Mouse (Mus musculus) naive thymus-derived CD4-positive, alpha-beta T cell, adult 2 months (primary cell): ENCODE data around the gene Hagh.

Source experiments
- DNase-seq: peaks from one replicate; pipeline ENCODE4 v3.0.0-alpha.2; 2011; ENCODE audit warnings: low read depth

Hagh gene

DNA sequence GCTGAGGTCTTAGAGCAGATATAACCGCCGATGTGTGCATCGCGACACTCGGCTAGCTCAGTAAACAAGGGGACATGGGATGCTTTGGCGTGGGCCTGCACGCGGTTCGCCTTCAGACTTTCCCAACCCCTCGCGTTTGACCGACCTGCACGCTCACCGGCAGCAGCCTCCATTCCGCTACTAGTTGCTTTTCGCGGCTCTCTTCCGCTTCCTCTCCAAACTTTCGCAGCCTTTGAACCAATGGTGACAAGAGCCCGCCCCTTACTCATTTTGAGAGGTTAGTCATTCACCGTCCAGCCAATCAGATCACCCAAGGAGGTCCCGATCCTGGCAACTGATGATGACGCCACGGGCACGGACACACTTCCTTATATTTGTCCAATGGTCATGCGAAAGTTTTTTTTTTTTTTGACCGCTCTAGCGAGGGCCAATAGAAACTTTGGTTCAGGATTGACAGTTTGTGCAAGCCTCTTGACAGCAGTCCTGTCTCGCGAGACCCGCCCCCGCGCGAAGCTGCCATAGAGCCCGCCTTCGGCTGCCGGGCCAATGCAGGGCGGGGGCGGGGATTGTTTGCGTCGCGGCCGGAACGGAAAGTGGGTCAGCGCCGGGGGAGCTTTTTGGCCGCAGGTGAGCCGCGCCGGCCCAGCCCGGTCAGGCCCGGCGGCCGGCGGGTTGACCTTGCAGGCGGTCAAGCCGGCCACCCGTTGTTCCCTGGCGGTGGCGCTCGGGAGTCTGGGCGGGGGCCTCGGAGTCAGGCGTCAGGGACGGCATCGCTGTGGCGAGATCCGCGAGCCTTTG, 46.4 kb downstream of the Hagh start, which contains the start of the genes Nubp2 and Spsb3:
TSS of gene Nubp2 (minus strand) at position 216 of the 798 bp plus-strand sequence.
TSS of gene Spsb3 (plus strand) at position 510 of the 798 bp plus-strand sequence.
- DNase-seq: peak; percentile 98

DNA sequence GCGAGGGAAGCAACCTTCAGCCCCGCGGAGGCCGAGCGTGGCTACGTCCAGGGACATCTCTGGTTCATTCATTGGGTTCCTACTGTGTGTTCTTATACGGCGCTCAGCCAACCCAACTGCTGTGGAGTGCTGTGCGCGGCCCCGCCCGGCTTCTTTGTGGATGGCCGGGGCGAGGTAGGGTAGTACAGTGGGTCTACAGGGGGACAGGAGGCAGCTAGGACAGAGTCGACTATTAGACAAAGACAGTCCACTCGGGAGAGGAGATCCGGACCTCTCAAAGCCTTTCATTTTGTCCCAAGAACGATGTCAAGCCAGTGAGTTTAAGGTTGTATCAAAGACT, 47.0 kb downstream of the Hagh start:
- DNase-seq: no peak

DNA sequence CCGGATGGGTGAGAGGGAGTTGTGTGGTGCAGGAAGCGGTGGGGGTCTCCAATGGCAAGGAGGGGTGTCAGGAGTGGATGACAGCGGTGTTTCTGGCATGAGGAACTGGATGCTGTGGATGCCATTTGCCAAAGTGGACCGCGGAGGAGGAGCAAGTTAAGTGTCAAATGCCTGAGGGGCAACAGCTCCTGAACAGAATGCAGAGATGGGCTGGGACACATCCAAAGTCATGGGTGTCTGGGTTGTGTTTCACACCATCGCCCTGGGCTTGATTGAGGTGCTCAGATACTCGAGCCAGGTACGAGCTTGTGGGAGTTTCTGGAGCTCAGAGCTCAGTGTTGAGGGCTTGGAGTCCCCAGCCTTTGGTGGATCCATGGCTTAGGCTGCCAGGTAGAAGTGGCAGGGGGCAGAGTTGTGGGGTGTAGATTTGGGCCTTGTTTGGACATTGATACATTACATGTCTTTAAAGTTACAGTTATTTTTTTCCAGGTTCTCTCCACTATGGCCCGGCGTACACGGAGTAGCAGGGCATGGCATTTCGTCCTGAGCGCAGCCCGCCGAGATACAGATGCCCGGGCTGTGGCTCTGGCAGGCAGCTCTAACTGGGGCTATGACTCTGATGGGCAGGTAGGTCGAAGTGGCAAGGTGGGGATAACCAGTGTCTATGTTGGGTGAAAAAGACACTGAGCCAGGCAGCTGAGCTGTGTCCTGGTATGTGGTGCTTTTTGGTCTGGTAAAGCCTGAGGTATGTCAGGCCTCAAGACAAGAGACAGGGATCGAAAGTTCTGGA, 47.5 kb downstream of the Hagh start:
- DNase-seq: no peak

DNA sequence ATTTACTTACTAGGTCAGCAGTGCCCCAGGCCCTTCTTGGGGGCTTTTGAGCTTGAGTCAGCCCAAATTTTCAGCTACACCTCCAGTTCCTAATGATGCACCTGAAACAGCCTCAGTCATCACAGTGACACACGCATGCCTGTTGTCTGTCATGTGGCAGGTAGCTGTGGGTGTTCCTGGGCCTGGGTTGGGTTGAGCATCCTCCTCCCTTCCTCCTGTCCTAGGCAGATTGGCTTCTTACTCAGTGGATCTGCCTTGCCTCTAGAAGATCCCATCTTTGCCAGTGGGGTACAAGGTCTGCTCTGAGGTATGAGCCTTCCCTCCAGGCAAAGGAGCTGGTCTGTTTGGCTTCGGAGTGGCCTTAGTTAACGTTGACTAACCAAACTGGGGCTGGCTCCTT, 48.9 kb downstream of the Hagh start:
- DNase-seq: no peak

DNA sequence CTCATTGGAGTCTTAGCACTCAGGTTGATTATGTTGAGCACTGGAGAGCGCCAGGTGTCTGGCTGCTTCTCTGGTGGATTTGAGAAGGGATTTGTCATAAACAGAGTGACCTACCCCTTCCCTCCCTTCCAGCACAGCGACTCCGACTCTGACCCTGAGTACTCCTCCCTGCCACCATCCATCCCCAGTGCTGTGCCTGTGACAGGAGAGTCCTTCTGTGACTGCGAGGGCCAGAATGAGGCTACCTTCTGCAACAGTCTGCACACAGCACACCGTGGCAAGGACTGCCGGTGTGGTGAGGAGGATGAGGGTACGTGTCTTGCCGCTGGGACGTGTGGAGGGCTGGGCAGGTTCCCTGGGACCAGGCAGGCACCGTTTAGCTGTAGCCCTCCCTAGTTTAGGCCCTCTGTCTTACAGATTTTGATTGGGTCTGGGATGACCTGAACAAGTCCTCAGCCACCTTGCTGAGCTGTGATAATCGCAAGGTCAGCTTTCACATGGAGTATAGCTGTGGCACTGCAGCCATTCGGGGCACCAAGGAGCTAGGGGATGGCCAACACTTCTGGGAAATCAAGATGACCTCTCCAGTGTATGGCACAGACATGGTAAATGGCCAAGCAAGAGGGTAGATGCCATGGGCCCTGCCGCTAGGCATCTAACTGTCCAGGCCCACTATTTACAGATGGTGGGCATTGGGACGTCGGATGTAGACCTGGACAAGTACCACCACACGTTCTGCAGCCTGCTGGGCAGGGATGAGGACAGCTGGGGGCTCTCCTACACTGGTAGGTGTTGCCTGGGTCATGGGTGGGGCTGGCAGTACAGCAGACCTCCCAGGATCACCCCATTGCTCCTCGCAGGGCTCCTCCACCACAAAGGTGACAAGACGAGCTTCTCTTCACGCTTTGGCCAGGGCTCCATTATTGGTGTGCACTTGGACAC, 50.5 kb downstream of the Hagh start:
- no peak for DNase-seq

DNA sequence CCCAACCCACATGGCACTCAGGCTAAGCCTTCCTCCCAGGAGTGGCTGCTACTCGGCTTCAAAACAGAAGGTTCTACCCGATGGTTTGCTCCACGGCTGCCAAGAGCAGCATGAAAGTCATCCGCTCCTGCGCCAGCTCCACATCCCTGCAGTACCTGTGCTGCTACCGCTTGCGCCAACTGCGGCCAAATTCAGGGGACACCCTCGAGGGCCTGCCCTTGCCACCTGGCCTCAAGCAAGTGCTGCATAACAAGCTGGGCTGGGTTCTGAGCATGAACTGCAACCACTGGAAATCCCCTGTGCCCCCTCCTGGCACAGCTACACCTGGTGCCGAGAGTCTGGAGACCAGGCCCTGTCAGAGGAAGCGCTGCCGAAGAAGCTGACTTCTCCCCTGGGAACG, 51.4 kb downstream of the Hagh start:
- DNase-seq: no peak

DNA sequence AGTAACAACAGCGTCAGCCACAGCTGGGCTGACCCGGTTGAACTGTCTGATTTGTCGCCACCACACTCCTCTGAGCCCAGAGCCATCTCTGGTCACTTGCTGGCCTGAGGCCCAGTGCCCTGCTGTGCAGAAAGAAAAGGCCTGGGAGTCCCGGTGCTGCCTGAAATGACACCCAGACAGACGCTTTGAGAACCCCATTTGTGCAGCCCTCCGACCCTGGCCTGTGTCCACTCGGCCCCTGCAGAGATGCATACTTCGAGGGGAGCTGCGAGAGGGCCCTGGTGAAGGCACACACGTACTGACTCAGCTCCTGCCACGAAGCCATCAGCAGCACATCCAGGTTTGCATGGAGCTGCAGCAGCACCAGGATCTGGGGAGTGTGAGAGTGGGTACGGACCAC, 52.8 kb downstream of the Hagh start:
- no peak for DNase-seq

DNA sequence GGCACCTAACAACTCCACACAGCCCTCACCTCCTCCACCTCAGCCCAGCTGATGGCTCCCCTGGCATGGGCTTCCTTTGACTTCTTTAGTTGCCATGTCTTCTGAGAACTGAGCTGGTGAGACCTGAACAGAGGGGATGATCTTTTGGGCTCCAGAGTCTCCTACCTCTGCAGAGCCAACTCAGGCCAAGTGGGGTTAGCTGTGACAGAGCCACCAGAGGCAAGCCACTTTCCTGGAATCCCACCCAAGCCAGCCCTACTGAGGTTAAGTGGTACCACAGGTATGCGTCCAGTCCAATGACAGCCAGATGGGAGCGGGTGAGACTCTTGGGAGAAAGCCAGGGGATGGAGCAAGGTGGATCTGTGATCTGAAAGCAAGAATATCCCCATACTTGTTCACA, 53.3 kb downstream of the Hagh start:
- DNase-seq: no peak

DNA sequence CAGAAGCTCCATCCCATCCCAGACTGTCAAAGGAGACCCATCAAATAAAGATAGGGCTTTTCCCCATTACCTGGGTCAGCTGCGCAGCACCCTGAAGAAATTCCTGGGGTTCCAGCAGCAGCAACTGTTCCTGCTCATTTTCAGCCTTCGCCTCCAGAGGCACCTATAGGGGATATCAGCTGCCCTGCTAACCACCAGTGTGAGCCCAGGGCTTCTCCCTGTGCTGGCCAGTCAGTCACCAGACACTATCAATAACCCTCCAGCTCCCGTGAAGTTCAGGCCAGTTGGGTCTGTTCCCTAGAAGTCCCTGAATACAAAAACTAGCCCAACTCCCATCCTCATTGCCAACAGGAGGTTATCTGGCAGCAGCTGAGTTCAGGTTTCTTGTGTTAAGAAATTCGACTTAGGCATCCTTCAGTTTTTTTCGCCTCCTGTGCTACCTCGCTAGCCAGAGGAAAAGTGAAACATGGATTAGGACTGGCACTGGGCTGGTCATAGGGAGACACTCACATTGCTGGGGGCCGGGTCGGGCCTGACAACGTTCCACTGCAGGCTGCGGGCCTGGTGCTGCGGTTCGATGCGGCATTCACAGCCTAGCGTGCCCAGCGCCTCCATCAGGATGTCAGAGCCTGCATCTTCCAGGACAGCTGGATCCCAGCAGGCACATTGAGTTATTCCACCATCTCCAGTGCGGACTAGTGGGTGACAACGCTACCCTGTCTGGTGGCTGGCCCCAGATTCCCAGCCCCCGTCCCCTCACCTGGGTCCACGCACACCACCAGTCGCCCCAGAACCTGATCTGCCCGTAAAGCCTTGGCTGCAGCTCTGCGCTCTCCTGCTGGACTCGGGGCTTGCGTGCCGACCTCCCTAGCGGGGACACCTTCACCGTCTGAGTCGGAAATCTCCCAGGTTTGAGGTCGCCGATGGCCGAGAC, 54.4 kb downstream of the Hagh start:
- DNase-seq: no peak

DNA sequence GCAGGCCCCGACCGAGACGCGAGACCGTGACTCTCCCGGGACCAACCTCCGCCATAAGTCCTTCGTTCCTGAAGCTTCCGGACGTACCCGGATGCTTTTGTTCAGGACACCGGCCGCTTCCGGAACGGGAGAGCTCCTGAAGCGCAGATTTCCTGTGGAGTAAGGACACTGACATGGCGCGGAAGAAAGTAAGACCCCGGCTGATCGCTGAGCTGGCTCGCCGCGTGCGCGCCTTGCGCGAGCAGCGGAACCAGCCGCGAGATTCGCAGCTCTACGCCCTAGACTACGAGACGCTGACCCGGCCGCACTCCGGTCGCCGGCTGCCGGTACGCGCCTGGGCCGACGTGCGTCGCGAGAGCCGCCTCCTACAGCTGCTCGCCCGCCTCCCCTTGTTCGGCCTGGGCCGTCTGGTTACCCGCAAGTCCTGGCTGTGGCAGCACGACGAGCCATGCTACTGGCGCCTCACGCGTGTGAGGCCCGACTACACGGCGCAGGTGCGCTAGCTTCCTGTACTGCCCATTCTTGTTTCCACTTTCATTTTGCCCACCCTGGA, 55.1 kb downstream of the Hagh start, which contains the start of the genes Eme2 and Mrps34:
TSS of gene Eme2 (minus strand) at position 93 of the 553 bp plus-strand sequence.
TSS of gene Mrps34 (plus strand) at position 122 of the 553 bp plus-strand sequence.
- peak; percentile 82 for DNase-seq

DNA sequence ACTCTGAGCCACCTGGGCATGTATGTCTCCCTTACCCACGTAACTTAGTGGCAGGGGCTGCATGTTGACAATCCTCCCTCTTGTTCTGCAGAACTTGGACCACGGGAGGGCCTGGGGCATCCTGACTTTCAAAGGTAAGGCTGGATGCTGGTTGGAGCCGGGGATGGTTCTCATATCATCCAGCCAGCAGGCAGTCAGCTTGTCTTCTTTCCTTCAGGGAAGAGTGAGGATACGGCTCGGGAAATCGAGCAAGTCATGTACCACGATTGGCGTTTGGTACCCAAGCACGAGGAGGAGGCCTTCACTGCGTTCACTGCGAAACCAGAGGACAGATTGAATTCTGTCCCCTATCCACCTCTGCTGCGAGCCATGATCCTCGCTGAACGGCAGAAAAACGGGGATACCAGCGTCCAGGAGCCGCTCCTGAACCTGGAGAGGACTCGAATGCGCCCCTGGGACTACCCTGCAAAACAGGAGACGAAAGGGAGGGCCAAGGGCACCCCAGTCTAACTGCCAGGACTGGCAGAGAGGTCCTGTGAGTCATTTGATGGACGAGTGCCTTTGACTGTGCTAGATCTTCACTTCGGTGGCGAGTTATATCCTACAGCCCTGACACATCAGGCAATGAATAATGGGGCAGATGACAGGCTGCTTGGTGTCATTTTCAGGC, 55.8 kb downstream of the Hagh start:
- no peak for DNase-seq

DNA sequence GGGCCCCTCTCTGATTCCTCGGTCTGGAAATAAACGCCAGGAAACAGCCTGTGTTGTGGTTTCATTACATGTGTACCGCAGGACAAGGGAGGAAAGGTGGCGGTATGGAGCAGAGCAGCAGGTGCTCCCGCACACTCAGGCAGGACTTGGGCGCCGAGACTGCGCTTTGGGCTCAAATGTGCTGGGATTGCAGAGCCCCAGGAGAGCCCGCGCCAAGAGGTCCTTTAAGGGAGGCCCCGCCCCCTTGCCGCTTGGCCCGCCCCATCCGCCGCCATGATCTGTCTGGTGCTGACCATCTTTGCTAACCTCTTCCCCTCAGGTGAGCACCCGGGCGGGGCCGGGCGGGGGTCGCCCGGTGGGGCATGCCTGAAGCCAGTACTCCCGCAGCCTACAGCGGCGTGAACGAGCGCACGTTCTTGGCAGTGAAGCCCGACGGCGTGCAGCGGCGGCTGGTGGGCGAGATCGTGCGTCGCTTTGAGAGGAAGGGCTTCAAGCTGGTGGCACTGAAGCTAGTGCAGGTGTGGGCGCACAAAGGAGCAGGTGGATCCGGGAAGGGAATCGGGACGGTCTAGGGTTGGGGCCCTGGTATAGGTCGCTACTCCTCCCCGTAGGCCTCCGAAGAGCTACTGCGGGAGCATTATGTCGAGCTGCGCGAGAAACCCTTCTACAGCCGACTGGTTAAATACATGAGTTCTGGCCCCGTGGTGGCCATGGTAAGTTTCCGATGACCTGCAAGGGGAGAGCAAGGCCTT, 56.5 kb downstream of the Hagh start, which contains the start of gene Nme3:
TSS of gene Nme3 (plus strand) at position 260 of the 752 bp plus-strand sequence.
- peak; percentile 75 for DNase-seq

DNA sequence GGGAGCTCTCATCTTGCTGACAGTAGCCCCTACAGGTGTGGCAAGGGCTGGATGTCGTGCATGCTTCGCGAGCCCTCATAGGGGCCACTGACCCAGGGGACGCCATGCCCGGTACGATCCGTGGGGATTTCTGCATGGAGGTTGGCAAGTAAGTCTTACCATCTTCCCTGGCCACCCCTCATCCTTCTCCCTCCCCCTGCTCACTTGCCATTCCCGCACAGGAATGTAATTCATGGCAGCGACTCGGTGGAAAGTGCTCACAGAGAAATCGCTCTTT, 57.0 kb downstream of the Hagh start:
- DNase-seq: no peak

DNA sequence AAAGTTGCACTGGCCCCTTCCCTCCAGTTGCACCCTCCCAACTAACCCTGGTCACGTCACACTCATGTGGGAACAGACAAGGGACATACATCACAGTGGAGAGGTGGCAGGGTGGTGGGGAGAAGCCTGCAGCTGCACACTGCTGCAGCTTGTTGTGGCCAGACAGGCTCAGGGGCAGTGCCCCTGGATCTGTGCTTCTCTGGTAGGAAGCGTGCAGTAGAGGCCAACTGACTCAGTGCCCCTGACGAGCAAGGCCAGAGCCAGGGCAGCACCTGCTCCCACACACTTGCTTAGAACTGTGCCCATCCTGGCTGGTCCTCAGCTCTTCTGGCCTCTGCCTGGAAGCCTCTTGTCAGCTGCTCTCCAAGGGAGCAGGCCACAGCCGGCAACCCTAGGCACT, 57.7 kb downstream of the Hagh start:
- no peak for DNase-seq

DNA sequence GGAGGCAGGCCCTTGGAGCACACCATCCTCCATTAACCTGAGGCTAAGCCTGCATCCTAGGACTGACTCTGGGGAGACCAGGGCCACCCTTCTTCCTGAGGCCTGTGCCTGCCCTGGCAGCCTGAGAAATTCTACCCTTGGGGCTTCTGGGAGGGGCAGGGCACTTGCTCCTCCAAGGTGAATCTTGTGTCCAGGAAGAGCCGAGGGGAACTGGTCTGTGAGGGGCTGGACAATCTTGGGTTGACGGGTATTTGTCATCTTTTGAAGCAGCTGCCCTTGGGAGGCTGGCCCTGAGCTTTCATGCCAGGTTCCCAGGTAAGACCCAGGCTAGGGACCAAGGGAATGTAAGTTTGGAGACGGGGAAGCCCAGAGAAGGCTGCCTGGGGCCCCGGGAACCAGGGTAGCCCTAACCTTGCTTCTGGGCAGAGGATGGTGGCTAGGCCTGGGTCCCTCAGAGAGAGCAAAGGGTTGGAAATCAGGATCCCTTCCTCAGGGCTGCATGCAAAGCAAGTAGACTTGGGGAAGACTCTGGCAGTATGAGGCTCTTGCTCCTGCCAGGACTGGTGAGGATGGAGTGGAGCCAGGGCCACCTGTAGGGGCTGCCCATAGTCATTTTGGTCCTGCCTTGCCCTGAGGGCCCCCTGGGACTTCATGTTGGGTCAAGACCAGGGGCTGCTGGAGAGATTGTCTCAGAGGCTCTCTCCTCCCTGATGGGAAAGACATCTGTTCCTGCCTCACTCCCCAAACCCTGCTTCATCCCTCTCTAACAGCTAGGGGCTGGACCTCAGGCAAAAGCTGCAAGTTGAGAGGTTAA, 58.3 kb downstream of the Hagh start:
- no peak for DNase-seq

DNA sequence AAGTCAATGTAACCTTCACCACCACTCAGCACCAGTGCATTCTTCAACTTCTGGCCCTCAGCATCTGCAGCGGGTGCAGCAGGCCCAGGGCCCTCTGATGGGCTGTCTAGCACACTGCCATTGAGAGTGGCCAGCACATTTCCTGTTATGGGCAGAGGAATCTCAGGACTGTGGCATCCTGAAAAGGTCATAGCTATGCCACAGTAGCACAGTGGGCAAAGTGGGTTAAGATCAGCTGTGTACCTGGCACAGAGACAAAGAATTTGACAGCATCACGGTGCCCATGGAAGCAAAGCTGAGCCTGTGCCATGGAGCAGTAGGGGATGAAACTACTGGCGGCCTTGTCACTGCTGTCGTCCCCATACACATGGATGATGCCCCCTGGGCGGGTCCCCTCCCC, 59.2 kb downstream of the Hagh start:
- no peak for DNase-seq

DNA sequence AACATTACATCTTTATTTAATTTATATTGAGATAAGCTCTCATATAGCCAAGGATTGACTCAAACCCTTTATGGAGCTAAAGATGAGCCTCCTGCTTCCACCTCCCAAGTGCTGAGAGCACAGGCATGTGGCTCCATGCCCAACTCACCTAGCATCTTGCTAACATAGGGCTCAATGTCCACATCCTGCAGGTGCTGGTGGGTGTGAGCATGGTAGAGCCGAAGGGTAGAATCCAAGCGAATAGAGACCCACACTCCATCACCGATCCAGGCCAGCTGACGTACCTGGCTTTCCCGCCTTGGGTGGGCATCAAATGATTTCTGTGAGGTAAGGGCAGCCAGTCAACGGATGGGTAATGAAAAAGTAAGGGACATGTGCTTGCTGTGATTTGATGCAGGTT, 60.1 kb downstream of the Hagh start:
- no peak for DNase-seq

DNA sequence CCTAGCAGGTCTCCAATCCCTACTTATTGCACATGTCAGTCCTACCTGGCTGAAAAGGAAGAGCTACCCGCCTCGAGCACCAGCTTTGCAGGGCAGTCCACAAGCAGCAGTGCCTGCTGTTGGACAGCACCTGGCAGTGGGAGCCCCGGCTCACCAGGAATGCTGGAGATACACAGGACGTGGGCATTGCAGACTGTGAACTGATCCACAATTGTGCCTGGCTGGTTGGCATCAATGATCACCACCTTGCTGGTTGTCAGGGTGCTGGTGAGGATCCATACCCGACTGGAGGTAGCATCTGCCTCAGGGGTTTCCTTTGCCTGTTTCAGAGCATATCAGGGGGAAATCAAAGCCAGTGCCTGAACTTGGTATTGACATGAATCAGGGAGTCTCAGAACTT, 62.2 kb downstream of the Hagh start:
- DNase-seq: no peak
